Mouse (Mus musculus): Measurements from ENCODE around the gene Grk1.

GRCm38 (mm10) chr8:13412891-13413558 lies 8.1 kb downstream of the Grk1 start:
- peak; percentile 62 for TF ChIP-seq CTCF (conservative IDR thresholded peaks at IDR 0.05; ENCODE audit: low read length)
- TF ChIP-seq NANOG (IDR thresholded peaks at IDR 0.05; ENCODE audit: borderline replicate concordance, low read length) = no peak

Data from E14TG2a.4 (cell line).